Mouse (Mus musculus) embryonic facial prominence, embryonic 14.5 days (tissue): ENCODE results near the gene Sbno2. TPM values are rescaled to one million over a fixed set of nuclear protein-coding genes. Genes with fewer than 3 reads are reported as not detected.
A peak's percentile ranks its signal among the peaks of the same experiment; 100 is the strongest.

Experiments
- ATAC-seq: fragments of 200-750 bp; cut with Nextera tagmentation; 2 replicates; pipeline ENCODE4 v1.8.0; 2017; ENCODE audit warnings: low read depth, moderate number of reproducible peaks, moderate TSS enrichment
- DNase-seq: peaks from one replicate; pipeline ENCODE4 v3.0.0-alpha.2; 2015; ENCODE audit warnings: low spot score
- H3K27ac ChIP-seq: fragments of 300-500 bp; sonication (generic); replicated peaks from 2 replicates; pipeline ENCODE4 v1.5.1; 2014; ENCODE audit warnings: low read depth, mild to moderate bottlenecking, low read length, moderate library complexity
- H3K27me3 ChIP-seq: fragments of 300-500 bp; sonication (generic); replicated peaks from 2 replicates; pipeline ENCODE4 v1.6.1; 2014; ENCODE audit warnings: low read length; ENCODE audit not compliant: control insufficient read depth, insufficient read depth
- H3K36me3 ChIP-seq: fragments of 300-500 bp; sonication (generic); 2 replicates; pipeline ENCODE4 v1.6.1; 2014; ENCODE audit warnings: low read length, mixed read lengths; ENCODE audit not compliant: control insufficient read depth, insufficient read depth
- H3K4me1 ChIP-seq: fragments of 300-500 bp; sonication (generic); 2 replicates; pipeline ENCODE4 v1.6.1; 2014; ENCODE audit warnings: antibody characterized with exemption, low read length; ENCODE audit not compliant: control insufficient read depth, insufficient read depth
- H3K4me2 ChIP-seq: fragments of 300-500 bp; sonication (generic); 2 replicates; pipeline ENCODE4 v1.6.1; 2014; ENCODE audit warnings: low read depth, mild to moderate bottlenecking, low read length, moderate library complexity, mixed read lengths
- H3K4me3 ChIP-seq: fragments of 300-500 bp; sonication (generic); 2 replicates; pipeline ENCODE4 v1.5.1; 2014; ENCODE audit warnings: low read depth, mild to moderate bottlenecking, low read length
- H3K9ac ChIP-seq: fragments of 300-500 bp; sonication (generic); 2 replicates; pipeline ENCODE4 v1.6.1; 2014; ENCODE audit warnings: low read depth, mild to moderate bottlenecking, low read length, moderate library complexity, mixed read lengths
- H3K9me3 ChIP-seq: fragments of 300-500 bp; sonication (generic); 2 replicates; pipeline ENCODE4 v1.6.1; 2016; ENCODE audit warnings: low read length; ENCODE audit not compliant: control insufficient read depth
- WGBS: fragments of 180-500 bp; shearing (Covaris S2); extraction: QIAGEN DNeasy Blood & Tissue Kit; methylation state at CpG from one replicate; pipeline ENCODE4 v1.1.7; 2014; 5-methylcytosine and 5-hydroxymethylcytosine counted together
- polyA plus RNA-seq: library from polyadenylated mRNA; unstranded; fragments of >200 nt; fragmentation: Nextera tagmentation; extraction: Ambion mirVana; gene quantifications from 2 replicates; pipeline ENCODE4 v1.2.1, GENCODE M21; 2014

Sbno2 gene
- polyA plus RNA-seq, 1 experiment from 2014 or later, result 14.1 TPM

DNA sequence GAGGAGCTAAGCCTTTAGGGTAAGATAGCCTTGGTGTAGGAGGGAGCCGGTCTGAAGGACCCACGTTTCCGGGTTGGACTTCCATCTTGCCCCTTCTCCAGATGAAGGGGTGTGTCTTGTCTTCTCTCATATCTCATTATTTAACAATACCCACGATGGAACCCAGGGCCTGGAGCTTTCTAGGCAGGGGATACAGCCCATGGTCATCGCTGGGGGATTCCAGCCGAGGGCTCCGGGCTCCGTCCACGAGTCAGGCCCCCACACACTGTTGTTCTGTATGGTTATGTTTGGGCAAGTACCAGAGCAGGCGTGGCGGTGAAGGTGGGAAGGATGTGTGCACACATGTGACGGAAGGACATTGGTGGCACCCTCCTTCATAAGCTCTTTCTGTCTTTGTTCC, 38.8 kb upstream of the Sbno2 start:
- H3K36me3 ChIP-seq, result peaks cover 28% of the 10 kb centered on the region
- no peak overlapping the region for H3K27ac ChIP-seq
- H3K27me3 ChIP-seq, result no peaks in the 10 kb centered on the region
- H3K9ac ChIP-seq, result peak overlapping the region; percentile 16; the same call in 1 of the 2 replicates
- H3K9me3 ChIP-seq, result no peaks in the 10 kb centered on the region
- 93% methylated on average over 12 of the region's 12 CpGs for WGBS
- no peak overlapping the region for H3K4me3 ChIP-seq
- H3K4me2 ChIP-seq, result no peak overlapping the region
- DNase-seq (no peak), ATAC-seq (no peak)
- 0 out of 2 replicates have a peak, but pooled peaks cover 4% of the 10 kb centered on the region for H3K4me1 ChIP-seq

DNA sequence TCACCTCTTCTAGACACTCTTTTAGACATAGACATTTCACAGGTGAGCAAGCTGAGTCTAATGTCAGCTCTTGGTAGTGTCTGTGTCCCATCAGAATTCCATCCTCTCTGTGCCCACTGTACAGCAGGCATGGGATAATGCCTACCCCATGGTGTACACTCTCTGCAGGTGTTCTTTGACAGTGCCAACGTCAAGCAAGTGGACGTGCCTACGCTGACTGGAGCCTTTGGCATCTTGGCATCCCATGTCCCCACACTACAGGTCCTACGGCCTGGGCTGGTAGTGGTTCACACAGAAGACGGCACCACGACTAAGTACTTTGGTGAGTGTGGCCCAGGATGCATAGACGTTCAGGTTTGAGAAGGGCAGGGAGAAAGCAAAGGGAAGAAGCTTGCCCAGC, 38.3 kb upstream of the Sbno2 start:
- WGBS, result 91% methylated on average over 7 of the region's 7 CpGs
- H3K4me2 ChIP-seq, result no peak overlapping the region
- 0 out of 2 replicates have a peak, but pooled peaks cover 4% of the 10 kb centered on the region for H3K4me1 ChIP-seq
- H3K9ac ChIP-seq, result 0 out of 2 replicates have a peak overlapping the region, but pooled peaks have one; percentile 9
- DNase-seq (no peak), ATAC-seq (no peak)
- H3K27me3 ChIP-seq, result no peaks in the 10 kb centered on the region
- no peak overlapping the region for H3K27ac ChIP-seq
- no peak overlapping the region for H3K4me3 ChIP-seq
- H3K9me3 ChIP-seq, result no peaks in the 10 kb centered on the region
- peaks cover 28% of the 10 kb centered on the region for H3K36me3 ChIP-seq

DNA sequence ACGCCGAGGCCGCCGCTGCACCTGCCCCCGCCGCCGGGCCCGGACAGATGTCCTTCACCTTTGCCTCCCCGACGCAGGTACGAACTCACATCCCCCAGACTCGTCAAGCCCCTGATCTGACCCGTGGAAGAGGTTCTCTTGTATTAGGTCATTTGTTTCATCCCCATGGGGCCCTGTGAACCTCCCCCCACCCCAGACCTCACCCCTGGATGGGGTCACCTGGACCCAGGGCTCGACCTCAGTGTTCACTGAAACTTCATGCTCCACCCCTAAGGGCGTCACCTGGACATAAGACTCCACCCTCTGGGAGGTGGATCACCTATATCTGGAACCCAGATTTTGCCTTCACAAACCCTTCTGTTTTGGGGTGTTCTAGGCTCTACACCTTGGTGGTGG, 37.2 kb upstream of the Sbno2 start:
- H3K4me1 ChIP-seq, result peaks cover 14% of the 10 kb centered on the region
- H3K9me3 ChIP-seq, result no peaks in the 10 kb centered on the region
- DNase-seq (no peak), ATAC-seq (no peak)
- peaks cover 4% of the 10 kb centered on the region; the same call in 1 of the 2 replicates for H3K27me3 ChIP-seq
- peak overlapping the region; percentile 86 for H3K4me2 ChIP-seq
- peaks cover 28% of the 10 kb centered on the region for H3K36me3 ChIP-seq
- peak overlapping the region; percentile 73 for H3K27ac ChIP-seq
- H3K9ac ChIP-seq, result peak overlapping the region; percentile 90
- 0% methylated on average over 14 of the region's 15 CpGs for WGBS
- H3K4me3 ChIP-seq, result peak overlapping the region; percentile 76

DNA sequence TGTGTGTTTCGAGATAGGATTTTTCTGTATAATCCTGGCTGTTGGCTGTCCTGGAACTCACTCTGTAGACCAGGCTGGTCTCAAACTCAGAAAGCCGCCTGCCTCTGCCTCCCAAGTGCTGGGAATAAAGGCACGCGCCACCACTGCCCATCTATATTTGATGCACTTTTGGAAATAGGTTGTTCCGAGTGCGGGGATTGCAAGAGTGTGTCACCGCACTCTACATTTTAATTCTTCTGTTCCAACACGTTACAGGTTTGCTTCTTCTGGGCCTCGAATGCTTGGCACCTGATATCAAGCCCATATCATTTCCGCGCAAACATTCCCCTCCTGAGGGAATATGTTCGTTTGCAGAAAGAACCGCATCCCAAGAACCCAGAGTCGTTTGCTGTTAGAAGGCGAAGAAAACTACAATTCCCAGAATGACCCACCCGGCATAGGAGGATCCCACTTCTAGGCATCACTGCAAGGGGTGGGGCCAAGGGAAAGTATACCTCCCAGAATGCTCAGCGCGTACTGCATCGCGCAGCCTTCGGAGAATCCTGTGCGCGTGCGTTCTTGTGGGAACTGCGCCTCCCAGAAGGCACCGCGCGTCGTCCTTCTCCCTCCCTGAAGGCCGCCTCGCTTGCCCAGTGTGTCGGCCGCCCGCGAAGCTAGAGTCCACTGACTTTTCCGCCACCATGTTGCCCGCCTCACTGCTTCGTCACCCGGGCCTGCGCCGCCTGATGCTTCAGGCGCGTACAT, 36.6 kb upstream of the Sbno2 start:
- H3K27ac ChIP-seq, result peak overlapping the region; percentile 84
- peaks cover 20% of the 10 kb centered on the region for H3K4me1 ChIP-seq
- no peaks in the 10 kb centered on the region for H3K9me3 ChIP-seq

DNA sequence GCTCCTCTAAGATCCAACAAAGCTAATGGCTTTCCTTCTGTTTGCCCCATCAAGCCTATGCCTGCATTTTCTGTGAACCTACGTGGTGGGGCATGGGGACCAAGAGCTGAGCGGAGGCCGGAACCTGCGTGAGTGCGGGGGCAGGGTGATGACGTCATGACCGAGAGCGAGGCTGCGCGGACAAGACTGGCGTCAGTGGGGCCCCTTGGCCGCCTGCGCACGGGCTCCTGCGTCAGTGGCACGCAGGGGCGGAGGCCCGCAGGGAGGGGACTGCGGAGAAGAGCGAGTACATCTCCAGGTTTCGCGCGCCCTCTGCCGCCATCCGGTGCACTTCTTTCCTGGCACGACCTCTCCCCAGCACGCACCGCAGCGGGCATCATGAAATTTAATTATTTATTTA, 35.9 kb upstream of the Sbno2 start:
- Histone ChIP-seq H3K36me3 (peaks cover 28% of the 10 kb centered on the region), H3K4me2 (peak overlapping the region; percentile 86), H3K9me3 (no peaks in the 10 kb centered on the region), H3K4me3 (peak overlapping the region; percentile 76), H3K4me1 (peaks cover 23% of the 10 kb centered on the region), H3K27me3 (peaks cover 17% of the 10 kb centered on the region), H3K9ac (peak overlapping the region; percentile 52), H3K27ac (peak overlapping the region; percentile 84)
- DNase-seq, result peak; percentile 97
- 0% methylated on average over 28 of the region's 29 CpGs for WGBS
- ATAC-seq, result peak; percentile 71

More for the DNA sequence above, 36.6 kb upstream of the Sbno2 start:
- peak overlapping the region; percentile 86 for H3K4me2 ChIP-seq
- peaks cover 28% of the 10 kb centered on the region for H3K36me3 ChIP-seq
- peak; percentile 88 for ATAC-seq
- peak overlapping the region; percentile 76 for H3K4me3 ChIP-seq
- H3K27me3 ChIP-seq, result peaks cover 9% of the 10 kb centered on the region; the same call in 1 of the 2 replicates
- DNase-seq, result peak; percentile 100
- peak overlapping the region; percentile 90 for H3K9ac ChIP-seq
- 2% methylated on average over 43 of the region's 43 CpGs for WGBS

DNA sequence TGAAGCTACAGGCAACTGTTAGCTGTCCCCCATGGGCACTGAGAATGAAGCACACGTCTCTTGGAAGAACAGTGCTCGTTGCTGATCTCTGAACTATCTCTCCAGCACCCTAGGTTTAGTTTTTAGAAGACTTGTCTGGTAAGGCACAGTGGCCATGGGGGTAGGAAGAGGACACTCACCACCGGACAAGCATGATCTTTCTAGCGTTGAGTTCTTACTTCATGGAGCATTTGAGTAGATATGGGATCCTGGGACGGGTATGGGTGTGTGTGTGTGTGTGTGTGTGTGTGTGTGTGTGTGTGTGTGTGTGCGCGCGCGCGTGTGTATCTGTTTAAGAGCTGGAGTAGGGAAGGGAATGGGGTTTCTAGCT, 35.3 kb upstream of the Sbno2 start, which contains the start of gene Cbarp:
Cbarp (minus strand) TSS at position 170 of the 370 bp plus-strand sequence.
- DNase-seq, result no peak

DNA sequence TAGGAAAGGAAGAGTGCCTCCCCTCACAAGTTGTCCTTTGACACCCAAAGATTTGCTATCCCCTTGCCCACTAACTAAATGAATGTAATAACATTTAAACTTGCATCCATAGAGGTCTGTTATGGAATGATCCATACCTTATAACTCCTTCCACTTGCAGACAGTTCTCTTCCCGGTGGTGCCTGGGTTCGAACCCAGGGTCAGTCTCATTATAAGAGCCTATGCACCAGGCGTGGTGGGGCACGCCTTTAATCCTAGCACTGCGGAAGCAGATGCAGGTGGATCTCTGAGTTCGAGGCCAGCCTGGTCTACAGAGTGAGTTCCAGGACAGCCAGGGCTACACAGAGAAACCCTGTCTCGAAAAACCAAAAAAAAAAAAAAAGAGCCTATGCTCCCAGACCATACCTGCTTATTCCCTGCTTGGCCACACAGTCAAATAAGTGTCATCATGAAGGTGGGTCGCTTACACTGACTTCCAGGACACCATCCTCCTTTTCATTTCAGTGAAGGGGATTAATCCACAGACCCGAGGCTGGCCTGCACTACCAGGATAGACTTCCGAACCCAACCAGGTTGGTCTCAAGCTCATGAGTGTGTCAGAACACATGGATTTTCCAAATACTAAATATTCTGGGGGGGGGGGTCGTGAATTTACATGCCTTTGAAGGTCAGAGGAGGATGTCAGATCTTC, 34.7 kb upstream of the Sbno2 start:
- Histone ChIP-seq H3K9me3 (0 out of 2 replicates have a peak, but pooled peaks cover 3% of the 10 kb centered on the region), H3K27ac (0 out of 2 replicates have a peak overlapping the region, but pooled peaks have one; percentile 84), H3K9ac (no peak overlapping the region), H3K4me1 (peaks cover 23% of the 10 kb centered on the region), H3K36me3 (peaks cover 24% of the 10 kb centered on the region), H3K4me3 (no peak overlapping the region), H3K4me2 (no peak overlapping the region), H3K27me3 (peaks cover 24% of the 10 kb centered on the region)
- DNase-seq (no peak), ATAC-seq (no peak)
- 75% methylated on average over 11 of the region's 11 CpGs for WGBS

More for the DNA sequence above, 35.3 kb upstream of the Sbno2 start, which contains the start of gene Cbarp:
- H3K9me3 ChIP-seq, result 0 out of 2 replicates have a peak, but pooled peaks cover 3% of the 10 kb centered on the region
- H3K9ac ChIP-seq, result peak within 1 kb of the TSS; percentile 52
- peaks cover 22% of the 10 kb centered on the region for H3K27me3 ChIP-seq
- H3K4me1 ChIP-seq, result peaks cover 23% of the 10 kb centered on the region
- peak within 1 kb of the TSS; percentile 96 for H3K4me2 ChIP-seq
- peak within 1 kb of the TSS; percentile 84 for H3K27ac ChIP-seq
- H3K36me3 ChIP-seq, result peaks cover 28% of the 10 kb centered on the region
- H3K4me3 ChIP-seq, result peak within 1 kb of the TSS; percentile 76
- ATAC-seq, result no peak
- WGBS, result 73% methylated on average over 10 of the region's 10 CpGs

DNA sequence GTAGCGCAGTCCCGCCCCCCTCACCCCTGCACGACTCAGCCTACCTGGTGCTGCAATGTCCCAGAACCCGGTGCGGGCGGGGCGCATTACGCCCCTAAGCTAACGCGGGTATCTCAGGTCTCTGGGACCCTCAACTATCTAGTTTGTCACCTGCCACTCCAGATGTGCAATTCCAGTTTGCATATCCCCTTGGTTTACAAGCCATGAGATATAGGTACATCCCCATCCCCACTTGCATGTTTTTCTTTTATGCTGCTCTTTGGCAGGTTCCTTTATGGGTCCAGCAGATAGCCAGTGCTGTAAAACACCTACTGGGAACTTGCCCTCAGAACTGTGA, 34.0 kb upstream of the Sbno2 start:
- Histone ChIP-seq H3K4me1 (peaks cover 23% of the 10 kb centered on the region), H3K27me3 (peaks cover 24% of the 10 kb centered on the region), H3K9me3 (0 out of 2 replicates have a peak, but pooled peaks cover 3% of the 10 kb centered on the region), H3K36me3 (peaks cover 21% of the 10 kb centered on the region), H3K9ac (peak overlapping the region; percentile 76), H3K27ac (peak overlapping the region; percentile 73; the same call in 1 of the 2 replicates), H3K4me3 (peak overlapping the region; percentile 69), H3K4me2 (peak overlapping the region; percentile 96)
- ATAC-seq (peak; percentile 1; the same call in 1 of the 2 replicates), DNase-seq (no peak)
- 5% methylated on average over 7 of the region's 10 CpGs for WGBS
